Mouse (Mus musculus) cerebellum, adult 9-11 months (tissue): ENCODE results near the gene Slc48a1.

ENCODE experiments used
- DNase-seq: peaks from one replicate; pipeline ENCODE4 v3.0.0; 2022

Slc48a1 gene

DNA sequence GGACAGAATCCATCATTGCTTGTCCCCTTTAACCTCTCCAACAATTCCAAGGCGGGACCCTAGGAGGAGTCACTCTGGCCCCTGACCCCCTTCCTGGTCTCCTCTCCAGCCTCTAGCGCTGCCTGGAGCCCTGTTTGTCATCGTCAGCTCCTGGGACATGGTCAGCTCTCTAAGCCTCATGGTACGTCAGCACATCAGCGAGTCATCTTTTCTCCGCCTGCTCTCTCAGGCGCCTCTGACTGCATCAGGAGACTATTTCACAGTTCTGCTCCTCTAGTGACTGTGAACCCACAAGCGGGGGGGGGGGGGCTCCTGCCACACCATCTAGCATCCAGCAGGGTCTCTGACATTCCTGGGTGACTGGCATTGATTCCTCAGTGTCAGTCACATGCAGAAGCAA lies 23.0 kb upstream of the Slc48a1 start:
- no peak for DNase-seq

GRCm38 (mm10) chr15:97760006-97760405 lies 18.3 kb upstream of the Slc48a1 start:
- DNase-seq: peak; percentile 77

DNA sequence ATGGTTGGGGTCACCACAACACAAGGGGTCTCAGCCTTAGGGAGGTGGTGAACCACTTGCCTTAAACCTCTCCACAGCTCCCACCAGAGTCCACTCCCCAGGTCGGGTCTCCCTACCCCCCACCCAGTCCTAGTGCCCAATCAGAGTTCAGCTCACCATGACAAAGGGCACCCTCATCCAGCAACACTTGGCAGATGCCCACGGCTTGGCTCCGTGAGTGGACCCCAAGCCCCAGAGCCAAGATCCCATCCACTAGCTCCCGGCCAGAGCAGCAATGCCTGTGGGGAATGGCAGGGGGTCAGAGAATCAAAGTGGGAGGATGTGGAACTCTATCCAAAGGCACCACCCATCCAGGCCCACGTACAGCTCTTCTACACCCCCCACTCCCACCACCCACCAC lies 17.4 kb upstream of the Slc48a1 start:
- no peak for DNase-seq

- no peak for DNase-seq
Measured at GRCm38 (mm10) chr15:97761438-97761837, 16.9 kb upstream of the Slc48a1 start.

DNA sequence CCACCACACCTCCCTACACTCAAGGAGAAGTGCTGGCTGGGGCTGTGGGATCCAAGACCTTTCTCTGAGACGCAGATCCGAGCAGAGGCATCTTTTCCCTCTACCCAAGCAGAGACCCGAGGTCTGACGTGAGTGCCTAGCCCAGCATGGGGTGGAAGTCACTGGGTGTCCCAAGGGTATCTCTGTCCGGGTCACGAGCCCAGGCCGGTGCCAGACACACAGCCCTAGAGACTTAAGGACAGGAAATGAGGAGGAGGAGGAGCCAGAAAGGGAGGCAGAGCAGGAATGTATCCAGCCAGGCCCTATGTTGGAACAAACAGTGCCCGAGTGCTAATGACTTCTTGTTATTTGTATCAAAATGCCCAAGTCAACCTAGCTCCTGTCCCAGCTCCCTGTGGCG lies 15.6 kb upstream of the Slc48a1 start:
- no peak for DNase-seq

- DNase-seq: no peak
Measured at GRCm38 (mm10) chr15:97763256-97764049, 14.9 kb upstream of the Slc48a1 start.

DNA sequence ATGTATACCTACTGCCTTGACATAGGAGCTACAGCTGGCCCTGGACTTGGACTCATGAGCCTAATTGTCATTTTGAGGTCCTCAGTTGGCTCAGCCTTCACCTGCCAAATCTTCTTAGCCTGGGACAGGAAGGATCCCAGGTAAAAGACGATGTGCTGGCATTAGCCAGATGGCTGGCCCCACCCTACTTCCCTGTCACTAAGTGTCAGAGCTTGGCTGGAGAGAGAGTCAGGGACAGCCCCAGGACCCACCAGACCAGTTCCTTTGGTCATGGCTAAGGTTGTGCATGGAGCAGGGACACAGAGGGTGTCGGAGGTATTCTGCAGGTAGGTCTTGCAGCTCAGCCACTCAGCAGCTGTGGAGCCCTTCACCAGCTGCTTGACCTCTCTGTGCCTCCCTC lies 13.8 kb upstream of the Slc48a1 start:
- no peak for DNase-seq

GRCm38 (mm10) chr15:97765090-97765794 lies 13.1 kb upstream of the Slc48a1 start:
- DNase-seq: no peak

DNA sequence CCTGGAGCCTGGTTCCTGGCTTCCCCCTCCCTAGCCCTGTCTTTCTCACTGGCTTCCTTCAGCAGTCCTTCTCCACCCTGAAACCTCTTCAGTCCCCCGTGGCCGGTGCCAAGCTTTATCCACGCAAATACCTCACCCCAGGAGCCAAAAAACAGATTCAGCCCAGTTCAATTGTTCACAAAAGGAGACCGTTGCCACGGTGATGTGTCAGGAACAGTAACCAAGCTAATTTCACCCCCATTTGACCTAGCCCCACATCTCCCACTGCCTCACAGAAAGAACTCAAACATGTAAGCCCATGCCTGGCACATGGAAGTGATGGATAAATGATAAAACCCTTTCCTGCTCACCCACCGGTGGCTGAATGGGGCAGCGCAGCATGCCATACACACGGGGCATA lies 12.1 kb upstream of the Slc48a1 start:
- DNase-seq: no peak

- no peak for DNase-seq
Measured at GRCm38 (mm10) chr15:97766594-97767279, 11.6 kb upstream of the Slc48a1 start.

DNA sequence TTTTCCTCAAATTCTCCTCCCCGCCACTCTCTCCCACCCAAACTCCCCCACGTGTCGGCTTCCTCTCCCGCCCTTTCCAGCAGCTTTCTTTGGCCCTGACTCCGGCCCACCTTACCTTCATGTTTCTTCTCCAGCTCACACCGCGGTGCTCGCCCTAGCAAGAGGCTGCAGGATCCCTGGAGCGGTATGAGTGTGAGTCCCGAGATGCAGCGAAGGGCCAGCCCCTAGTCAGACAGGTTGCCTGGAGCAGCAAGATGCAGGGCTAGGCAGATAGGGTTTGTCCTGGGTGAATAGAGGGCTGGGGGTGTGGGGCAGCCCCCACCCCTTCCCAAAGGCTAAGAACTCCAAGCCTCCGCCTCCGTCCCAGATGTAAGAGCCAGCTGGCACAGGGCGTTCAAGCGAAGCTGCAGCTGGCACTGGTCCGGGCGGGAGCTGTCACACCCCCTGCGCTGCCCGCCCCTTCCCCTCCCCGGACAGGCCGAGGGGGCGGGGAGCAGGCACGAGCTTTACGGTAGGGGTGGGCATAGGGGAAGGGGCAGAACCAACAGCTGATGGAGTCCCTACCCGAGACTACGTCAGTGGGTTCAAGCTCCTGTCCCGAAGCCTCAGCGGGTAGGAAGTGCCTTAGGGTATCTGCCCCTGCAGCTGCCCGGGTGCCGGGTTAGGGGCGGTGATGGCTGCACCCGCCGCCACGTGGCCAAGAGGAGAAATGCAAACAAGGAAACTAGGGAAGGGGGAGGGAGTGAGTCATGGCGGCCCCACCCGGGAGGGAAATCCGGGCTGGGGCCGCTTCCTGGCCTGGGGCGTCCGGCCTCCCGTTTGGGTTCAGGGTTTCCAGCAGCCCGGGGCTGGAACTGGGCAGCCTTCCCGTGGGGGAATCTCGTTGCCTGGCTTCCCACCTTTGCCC lies 10.8 kb upstream of the Slc48a1 start, which contains the start of gene Rapgef3:
TSS of gene Rapgef3 (minus strand) at position 693 of the 907 bp plus-strand sequence.
- peak; percentile 53 for DNase-seq

GRCm38 (mm10) chr15:97768192-97768591 lies 10.1 kb upstream of the Slc48a1 start:
- no peak for DNase-seq

GRCm38 (mm10) chr15:97770280-97770679 lies 8.0 kb upstream of the Slc48a1 start:
- DNase-seq: no peak

GRCm38 (mm10) chr15:97773108-97773507 lies 5.2 kb upstream of the Slc48a1 start:
- no peak for DNase-seq

GRCm38 (mm10) chr15:97773961-97774370 lies 4.4 kb upstream of the Slc48a1 start:
- DNase-seq: no peak

DNA sequence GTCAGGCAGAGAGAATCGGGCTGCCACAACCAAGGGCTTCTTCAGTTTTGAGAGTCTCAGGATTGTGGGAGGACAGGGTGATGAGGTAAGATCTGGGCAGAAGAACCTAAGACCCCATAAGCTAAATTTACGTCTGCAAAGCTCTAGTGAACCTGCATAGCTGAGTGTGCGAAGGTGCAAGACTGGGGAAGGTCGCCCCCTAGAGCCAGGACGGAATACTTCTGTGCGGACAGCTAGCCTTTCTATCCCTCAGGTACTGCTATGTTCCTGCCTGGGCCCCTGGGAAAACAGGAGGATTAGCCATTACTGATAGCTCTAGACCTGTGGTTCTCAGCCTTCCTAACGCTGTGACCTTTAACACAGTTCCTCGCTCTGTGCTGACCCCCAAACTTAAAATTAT lies 1.8 kb upstream of the Slc48a1 start:
- DNase-seq: no peak

DNA sequence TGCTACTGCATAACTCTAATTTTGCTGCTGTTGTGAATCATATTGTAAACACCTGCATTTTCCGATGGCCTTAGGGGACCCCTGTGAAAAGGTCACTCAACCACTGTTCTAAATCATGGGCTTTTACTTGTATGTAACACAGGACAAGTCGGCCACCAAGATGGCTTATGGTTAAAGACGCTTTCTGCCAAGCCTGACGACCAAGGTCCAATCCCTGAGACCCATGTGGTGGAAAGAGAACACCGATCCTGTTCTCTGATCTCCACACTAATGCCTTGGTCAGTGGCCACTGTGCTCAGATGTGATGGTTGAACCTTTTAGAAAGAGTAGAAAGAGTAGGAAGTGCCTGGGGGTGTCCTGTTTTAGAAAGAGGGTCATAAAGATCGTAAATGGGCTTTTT lies 1.4 kb upstream of the Slc48a1 start:
- DNase-seq: no peak

- no peak for DNase-seq
Measured at GRCm38 (mm10) chr15:97779576-97779975, 1.3 kb downstream of the Slc48a1 start.

DNA sequence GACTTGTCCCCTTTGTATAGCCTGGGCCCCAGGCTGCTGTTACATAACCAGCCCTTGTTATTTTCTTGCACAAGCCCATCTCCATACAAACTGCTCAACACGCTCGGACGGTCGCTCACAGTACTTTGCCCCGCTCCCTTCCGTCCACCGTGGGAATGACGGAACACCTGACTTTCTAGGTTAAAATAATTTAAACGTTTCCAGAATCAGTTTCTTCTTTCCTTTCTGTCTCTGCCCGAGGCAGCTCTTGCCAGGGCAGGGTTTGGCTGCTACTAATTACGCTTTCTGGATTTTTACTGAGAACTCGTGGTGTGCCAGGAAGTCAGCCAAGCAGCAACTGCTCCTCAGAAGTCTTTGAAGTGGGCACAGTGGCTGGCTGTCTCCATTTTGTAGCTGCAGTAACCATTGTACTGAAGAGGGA lies 2.3 kb downstream of the Slc48a1 start:
- DNase-seq: no peak

DNA sequence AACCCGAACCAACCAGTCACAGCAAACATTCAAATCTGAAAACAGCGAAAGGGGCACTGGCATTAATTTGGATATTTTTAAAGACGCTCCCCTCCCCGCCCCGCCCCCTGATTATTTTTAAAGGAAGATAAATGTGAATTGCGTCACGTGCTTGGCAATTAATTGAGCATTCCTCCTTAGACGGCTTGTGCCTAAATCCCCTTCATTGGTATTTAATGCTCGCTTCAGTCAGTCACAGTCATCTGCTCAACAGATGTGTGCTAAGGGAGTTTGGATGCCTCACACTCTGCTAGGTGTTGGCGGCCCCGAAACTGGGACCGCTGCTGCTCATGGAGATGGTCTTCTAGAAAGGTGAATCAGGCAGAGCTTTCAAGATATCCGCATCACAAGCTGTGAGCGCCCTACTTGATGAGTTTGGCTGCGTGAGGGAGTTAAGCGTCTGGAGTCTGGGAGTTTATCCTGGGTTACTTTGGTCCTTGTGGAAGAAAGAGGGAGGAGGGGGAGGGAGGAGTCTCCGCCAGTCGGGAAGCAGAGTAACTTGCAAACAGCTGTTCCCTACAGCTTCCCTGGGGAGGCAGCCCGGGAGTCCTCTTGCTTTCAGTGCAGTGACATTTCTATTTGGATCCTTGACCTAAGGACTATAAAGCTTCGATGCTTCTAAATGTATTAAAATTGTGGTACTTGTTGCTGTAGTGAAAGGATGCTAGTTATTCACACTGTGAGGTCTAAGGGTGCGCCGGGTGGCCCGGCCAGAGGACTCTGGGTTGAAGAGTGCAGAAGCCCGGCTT lies 3.8 kb downstream of the Slc48a1 start:
- DNase-seq: no peak

- no peak for DNase-seq
Measured at GRCm38 (mm10) chr15:97782749-97783105, 4.4 kb downstream of the Slc48a1 start.

GRCm38 (mm10) chr15:97784092-97784559 lies 5.8 kb downstream of the Slc48a1 start:
- peak; percentile 90 for DNase-seq
